Mouse (Mus musculus): ENCODE measurements around the gene Celf2. TPM values are rescaled to one million over a fixed set of nuclear protein-coding genes. Genes with fewer than 3 reads are reported as not detected.
A peak's percentile ranks its signal among the peaks of the same experiment; 100 is the strongest.

Celf2 gene
- total RNA-seq, 1 experiment = 3.7 TPM

- Histone ChIP-seq H3K9me3 (ENCODE audit: control insufficient read depth, insufficient read depth, low read depth, low read length) (no peaks in the 10 kb centered on the region), H3K27ac (ENCODE audit: insufficient read depth, low read depth, low read length, poor library complexity, severe bottlenecking) (no peak overlapping the region), H3K4me3 (ENCODE audit: insufficient read depth in 1 of 2, low read depth in 1 of 2, low read length in 2 of 2, poor library complexity in 1 of 2, severe bottlenecking in 1 of 2) (no peak overlapping the region), H3K9ac (ENCODE audit: insufficient read depth, low read depth, low read length, poor library complexity, severe bottlenecking) (no peak overlapping the region), H3K4me1 (ENCODE audit: control insufficient read depth in 2 of 2, insufficient read depth in 2 of 2, low read length in 2 of 2, poor library complexity in 1 of 2) (no peaks in the 10 kb centered on the region), H3K36me3 (ENCODE audit: control insufficient read depth, insufficient read depth, low read length, poor library complexity, severe bottlenecking) (no peaks in the 10 kb centered on the region)
- in situ Hi-C loops (cut with MboI; ENCODE audit: low sequenced_read_pairs in 2 of 2, unreplicated experiment in 2 of 2) = no loop called here
- DNase-seq (ENCODE audit: low read depth, low spot score) = no peak
- TF ChIP-seq ZC3H11A (IDR thresholded peaks at IDR 0.05; ENCODE audit: borderline replicate concordance, low read depth, low read length) = no peak
- no peak for TF ChIP-seq MAFK (IDR thresholded peaks at IDR 0.05; ENCODE audit: insufficient read depth, low read depth, low read length)
- TF ChIP-seq HCFC1 (IDR thresholded peaks at IDR 0.05; ENCODE audit: borderline replicate concordance, insufficient read depth, low read length) = no peak
- no peak for TF ChIP-seq CHD2 (IDR thresholded peaks at IDR 0.05; ENCODE audit: low read depth, low read length)
- no peak for TF ChIP-seq ZNF384 (IDR thresholded peaks at IDR 0.05; ENCODE audit: low read depth, low read length)
Measured at GRCm38 (mm10) chr2:7083489-7084090, 425.8 kb downstream of the Celf2 start.

DNA sequence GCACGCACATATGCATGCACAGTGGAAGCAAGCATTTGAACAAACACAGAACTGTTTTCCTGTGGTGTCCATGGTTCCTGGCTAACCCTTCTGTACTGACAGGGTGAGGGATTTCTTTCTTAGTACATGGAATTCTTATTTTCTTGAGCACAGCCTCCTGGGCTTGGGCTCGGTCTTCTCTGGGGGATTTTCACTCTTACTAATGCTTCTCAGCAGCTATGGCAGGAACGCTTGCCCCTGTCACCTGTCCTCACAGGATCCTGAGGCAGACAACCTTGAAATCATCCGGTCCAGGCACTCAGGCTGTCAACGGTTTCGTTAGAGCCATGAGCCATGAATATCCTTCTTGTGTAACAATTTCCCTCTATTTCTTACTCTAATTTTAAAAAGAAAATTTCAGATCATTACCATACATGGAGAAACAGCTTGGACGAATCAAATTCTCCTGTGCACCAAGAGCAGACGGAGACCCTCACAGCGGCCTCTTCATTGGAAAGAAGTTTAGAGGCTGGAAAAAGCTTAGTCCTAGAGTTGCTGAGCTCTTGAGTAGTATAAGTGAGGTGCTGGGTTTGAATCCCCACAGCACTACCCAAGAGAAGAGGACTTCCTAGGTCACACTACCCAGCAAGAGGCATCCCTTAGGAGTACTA lies 426.9 kb downstream of the Celf2 start:
- TF ChIP-seq MAFK (IDR thresholded peaks at IDR 0.05; ENCODE audit: insufficient read depth, low read depth, low read length) = no peak
- TF ChIP-seq ZC3H11A (IDR thresholded peaks at IDR 0.05; ENCODE audit: borderline replicate concordance, low read depth, low read length) = no peak
- no peak for TF ChIP-seq ZNF384 (IDR thresholded peaks at IDR 0.05; ENCODE audit: low read depth, low read length)
- no peak for DNase-seq (ENCODE audit: low read depth, low spot score)
- Histone ChIP-seq H3K9ac (ENCODE audit: insufficient read depth, low read depth, low read length, poor library complexity, severe bottlenecking) (no peak overlapping the region), H3K36me3 (ENCODE audit: control insufficient read depth, insufficient read depth, low read length, poor library complexity, severe bottlenecking) (no peaks in the 10 kb centered on the region), H3K4me3 (ENCODE audit: insufficient read depth in 1 of 2, low read depth in 1 of 2, low read length in 2 of 2, poor library complexity in 1 of 2, severe bottlenecking in 1 of 2) (no peak overlapping the region), H3K4me1 (ENCODE audit: control insufficient read depth in 2 of 2, insufficient read depth in 2 of 2, low read length in 2 of 2, poor library complexity in 1 of 2) (no peaks in the 10 kb centered on the region), H3K27ac (ENCODE audit: insufficient read depth, low read depth, low read length, poor library complexity, severe bottlenecking) (no peak overlapping the region), H3K9me3 (ENCODE audit: control insufficient read depth, insufficient read depth, low read depth, low read length) (no peaks in the 10 kb centered on the region)
- in situ Hi-C loops (cut with MboI; ENCODE audit: low sequenced_read_pairs in 2 of 2, unreplicated experiment in 2 of 2) = no loop called here

- Histone ChIP-seq H3K36me3 (ENCODE audit: control insufficient read depth, insufficient read depth, low read length, poor library complexity, severe bottlenecking) (no peaks in the 10 kb centered on the region), H3K9me3 (ENCODE audit: control insufficient read depth, insufficient read depth, low read depth, low read length) (no peaks in the 10 kb centered on the region), H3K4me3 (ENCODE audit: insufficient read depth in 1 of 2, low read depth in 1 of 2, low read length in 2 of 2, poor library complexity in 1 of 2, severe bottlenecking in 1 of 2) (peak overlapping the region in 1 of 2 experiments; percentile 40; a peak in 1 of 4 replicates), H3K27ac (ENCODE audit: insufficient read depth, low read depth, low read length, poor library complexity, severe bottlenecking) (no peak overlapping the region), H3K4me1 (ENCODE audit: control insufficient read depth in 2 of 2, insufficient read depth in 2 of 2, low read length in 2 of 2, poor library complexity in 1 of 2) (no peaks in the 10 kb centered on the region), H3K9ac (ENCODE audit: insufficient read depth, low read depth, low read length, poor library complexity, severe bottlenecking) (no peak overlapping the region)
- DNase-seq (ENCODE audit: low read depth, low spot score) = no peak
- in situ Hi-C loops (cut with MboI; ENCODE audit: low sequenced_read_pairs in 2 of 2, unreplicated experiment in 2 of 2) = no loop called here
- TF ChIP-seq HCFC1 (IDR thresholded peaks at IDR 0.05; ENCODE audit: borderline replicate concordance, insufficient read depth, low read length) (no peak), ZC3H11A (IDR thresholded peaks at IDR 0.05; ENCODE audit: borderline replicate concordance, low read depth, low read length) (no peak), ZNF384 (IDR thresholded peaks at IDR 0.05; ENCODE audit: low read depth, low read length) (no peak), MAFK (IDR thresholded peaks at IDR 0.05; ENCODE audit: insufficient read depth, low read depth, low read length) (no peak), CHD2 (IDR thresholded peaks at IDR 0.05; ENCODE audit: low read depth, low read length) (no peak)
Measured at GRCm38 (mm10) chr2:7080794-7081783, 428.3 kb downstream of the Celf2 start.

DNA sequence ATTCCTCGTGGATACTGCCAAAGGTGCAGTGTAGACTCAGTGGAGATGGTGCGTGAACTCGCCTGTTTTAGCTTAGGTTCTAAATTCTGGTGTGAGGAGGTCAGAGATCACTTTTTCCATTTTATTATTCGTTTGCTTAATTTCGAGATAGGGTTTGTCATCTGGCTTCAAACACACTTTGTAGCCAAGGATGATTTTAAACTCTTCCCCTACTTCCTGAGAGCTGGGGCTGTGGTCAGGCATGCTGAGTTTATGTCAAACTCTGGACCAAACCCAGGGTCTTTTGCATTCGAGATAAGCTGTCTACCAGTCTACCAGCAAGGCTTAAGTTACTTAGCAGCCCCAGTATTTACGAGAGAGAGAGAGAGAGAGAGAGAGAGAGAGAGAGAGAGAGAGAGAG lies 429.3 kb downstream of the Celf2 start:
- Histone ChIP-seq H3K4me1 (ENCODE audit: control insufficient read depth in 2 of 2, insufficient read depth in 2 of 2, low read length in 2 of 2, poor library complexity in 1 of 2) (no peaks in the 10 kb centered on the region), H3K4me3 (ENCODE audit: insufficient read depth in 1 of 2, low read depth in 1 of 2, low read length in 2 of 2, poor library complexity in 1 of 2, severe bottlenecking in 1 of 2) (no peak overlapping the region), H3K9ac (ENCODE audit: insufficient read depth, low read depth, low read length, poor library complexity, severe bottlenecking) (no peak overlapping the region), H3K27ac (ENCODE audit: insufficient read depth, low read depth, low read length, poor library complexity, severe bottlenecking) (no peak overlapping the region), H3K9me3 (ENCODE audit: control insufficient read depth, insufficient read depth, low read depth, low read length) (no peaks in the 10 kb centered on the region), H3K36me3 (ENCODE audit: control insufficient read depth, insufficient read depth, low read length, poor library complexity, severe bottlenecking) (no peaks in the 10 kb centered on the region)
- TF ChIP-seq CHD2 (IDR thresholded peaks at IDR 0.05; ENCODE audit: low read depth, low read length) (no peak), MAFK (IDR thresholded peaks at IDR 0.05; ENCODE audit: insufficient read depth, low read depth, low read length) (no peak), ZC3H11A (IDR thresholded peaks at IDR 0.05; ENCODE audit: borderline replicate concordance, low read depth, low read length) (no peak), HCFC1 (IDR thresholded peaks at IDR 0.05; ENCODE audit: borderline replicate concordance, insufficient read depth, low read length) (no peak), ZNF384 (IDR thresholded peaks at IDR 0.05; ENCODE audit: low read depth, low read length) (no peak)
- in situ Hi-C loops (cut with MboI; ENCODE audit: low sequenced_read_pairs in 2 of 2, unreplicated experiment in 2 of 2) = no loop called here
- no peak for DNase-seq (ENCODE audit: low read depth, low spot score)

Measured in ES-E14 (cell line).